Mouse (Mus musculus) cerebellum, adult 18-20 months (tissue): ENCODE results near the gene Mcam.

Source experiments
- DNase-seq, 2 experiments: peaks; one replicate each; pipeline ENCODE4 v3.0.0; 2021

Gene Mcam

GRCm38 (mm10) chr9:44137846-44138245, 3.6 kb downstream of the Mcam start:
- DNase-seq: no peak

GRCm38 (mm10) chr9:44141951-44142350, 7.7 kb downstream of the Mcam start:
- DNase-seq: no peak

- DNase-seq: no peak
Observed at GRCm38 (mm10) chr9:44143421-44143820, 9.2 kb downstream of the Mcam start.

- peak; percentile 63 to 69 for DNase-seq
Observed at GRCm38 (mm10) chr9:44144023-44144717, 9.9 kb downstream of the Mcam start.

GRCm38 (mm10) chr9:44144718-44145060, 10.4 kb downstream of the Mcam start:
- peak; percentile 71 to 72 for DNase-seq

GRCm38 (mm10) chr9:44147290-44147689, 13.0 kb downstream of the Mcam start:
- no peak for DNase-seq

GRCm38 (mm10) chr9:44159886-44160285, 25.6 kb downstream of the Mcam start:
- no peak for DNase-seq

- no peak for DNase-seq
Observed at GRCm38 (mm10) chr9:44168931-44169330, 34.7 kb downstream of the Mcam start.

GRCm38 (mm10) chr9:44170691-44171151, 36.5 kb downstream of the Mcam start:
- DNase-seq: no peak

GRCm38 (mm10) chr9:44175556-44175955, 41.3 kb downstream of the Mcam start:
- no peak for DNase-seq

GRCm38 (mm10) chr9:44175957-44176356, 41.7 kb downstream of the Mcam start:
- DNase-seq: no peak

GRCm38 (mm10) chr9:44177405-44177804, 43.1 kb downstream of the Mcam start:
- DNase-seq: no peak

- peak; percentile 19 to 23 for DNase-seq
Observed at GRCm38 (mm10) chr9:44178389-44178788, 44.1 kb downstream of the Mcam start.

- no peak for DNase-seq
Observed at GRCm38 (mm10) chr9:44178811-44179210, 44.5 kb downstream of the Mcam start.

- no peak for DNase-seq
Observed at GRCm38 (mm10) chr9:44181537-44181936, 47.3 kb downstream of the Mcam start.

- DNase-seq: peak in 1 of 2 experiments; percentile 15
Observed at GRCm38 (mm10) chr9:44182260-44182659, 48.0 kb downstream of the Mcam start.

- peak in 1 of 2 experiments; percentile 17 for DNase-seq
Observed at GRCm38 (mm10) chr9:44188223-44188622, 54.0 kb downstream of the Mcam start.

- DNase-seq: no peak
Observed at GRCm38 (mm10) chr9:44191166-44191565, 56.9 kb downstream of the Mcam start.

GRCm38 (mm10) chr9:44192312-44192711, 58.0 kb downstream of the Mcam start:
- DNase-seq: no peak
